Mouse (Mus musculus): ENCODE measurements at regions not wholly inside any gene's neighbourhood (a gene's known extent, or its start where the extent isn't known, plus 50 kb on each side); places are given as distances from the start of the nearest gene placed in this dataset.

DNA sequence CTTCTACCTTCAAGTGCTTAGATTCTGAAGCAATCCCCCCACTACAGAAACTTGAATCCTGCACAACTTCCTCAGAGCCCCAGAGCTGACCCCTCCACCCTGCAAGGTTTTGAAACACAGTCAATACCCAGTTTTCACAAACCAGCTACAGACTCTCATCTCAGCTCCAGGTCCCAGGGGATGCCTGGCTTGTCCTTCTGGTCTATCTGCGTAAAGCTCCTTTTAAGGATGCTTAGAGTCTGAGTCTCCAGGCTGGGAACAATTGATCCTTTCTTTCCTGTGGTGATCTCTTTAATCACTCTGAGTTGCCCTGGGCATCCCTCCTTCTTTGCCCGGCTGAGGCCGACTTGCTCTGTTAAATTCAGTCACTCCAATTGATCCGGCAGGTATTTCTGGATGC lies 500.4 kb downstream of the Med13l start:
- no peak for TF ChIP-seq CTCF (IDR thresholded peaks at IDR 0.05; ENCODE audit: low read depth)
- no peak for TF ChIP-seq EP300 (IDR thresholded peaks at IDR 0.05; ENCODE audit: low read depth)
